Mouse (Mus musculus) Patski (cell line): ENCODE data around the gene Ppp1r12b. TPM values are rescaled to one million over a fixed set of nuclear protein-coding genes. Genes with fewer than 3 reads are reported as not detected.

Experiments
- ATAC-seq: fragments of 100-300 bp; one replicate; pipeline ENCODE4 v1.8.0; 2021
- CTCF ChIA-PET: fragments of 350-600 bp; sonication (Branson Sonifier 250); formaldehyde crosslinking; loops from one replicate; lab custom pipeline; 2022; ENCODE audit warnings: inconsistent platforms; lab: Charles Lee
- POLR2A ChIA-PET: fragments of 350-600 bp; sonication (Branson Sonifier 250); formaldehyde crosslinking; loops from one replicate; lab custom pipeline; 2022; ENCODE audit warnings: antibody characterized with exemption, inconsistent platforms; lab: Charles Lee
- DNase-seq: peaks from one replicate; pipeline ENCODE4 v3.0.0-alpha.2; 2011; ENCODE audit warnings: low read depth, low spot score
- H3K27me3 ChIP-seq: fragments of 371-371 bp; one replicate; pipeline ENCODE4 v1.5.1; 2021
- CTCF ChIP-seq: fragments of 100-300 bp; IDR thresholded peaks from one replicate; pipeline ENCODE4 v1.5.1; 2021
- in situ Hi-C: fragments of 300-500 bp; cut with MboI; formaldehyde crosslinking; loops from 3 replicates; pipeline ENCODE4 v1.11.1; 2018; ENCODE audit warnings: low pct_unique_long_range_greater_than_20kb, mixed read lengths
- polyA plus RNA-seq: library from polyadenylated mRNA; unstranded; gene quantifications from one replicate; pipeline ENCODE4 v1.2.3, GENCODE M21; 2021

Ppp1r12b gene
- polyA plus RNA-seq, 1 experiment from 2014 or later: 4.2 TPM

GRCm38 (mm10) chr1:134783958-134784357 lies 171.8 kb downstream of the Ppp1r12b start:
- CTCF ChIA-PET: interaction anchor here (1.8 kb wide), 1 partner anchor 18 kb away, joined by 3 read pairs; no protein-coding TSS in a partner anchor
- no peak for DNase-seq

GRCm38 (mm10) chr1:134782797-134783196 lies 172.9 kb downstream of the Ppp1r12b start:
- no peak for TF ChIP-seq CTCF
- POLR2A ChIA-PET: no interaction called here
- in situ Hi-C loops: no loop called here
- CTCF ChIA-PET: no interaction called here
- H3K27me3 ChIP-seq: no peaks in the 10 kb centered on the region
- ATAC-seq: no peak
- no peak for DNase-seq

More at GRCm38 (mm10) chr1:134783958-134784357, 171.8 kb downstream of the Ppp1r12b start:
- in situ Hi-C loops: no loop called here
- ATAC-seq: no peak
- POLR2A ChIA-PET: interaction anchor here (0.8 kb wide), 1 partner anchor 11 kb away, joined by 3 read pairs; no protein-coding TSS in a partner anchor
- TF ChIP-seq CTCF: no peak
- no peaks in the 10 kb centered on the region for H3K27me3 ChIP-seq

DNA sequence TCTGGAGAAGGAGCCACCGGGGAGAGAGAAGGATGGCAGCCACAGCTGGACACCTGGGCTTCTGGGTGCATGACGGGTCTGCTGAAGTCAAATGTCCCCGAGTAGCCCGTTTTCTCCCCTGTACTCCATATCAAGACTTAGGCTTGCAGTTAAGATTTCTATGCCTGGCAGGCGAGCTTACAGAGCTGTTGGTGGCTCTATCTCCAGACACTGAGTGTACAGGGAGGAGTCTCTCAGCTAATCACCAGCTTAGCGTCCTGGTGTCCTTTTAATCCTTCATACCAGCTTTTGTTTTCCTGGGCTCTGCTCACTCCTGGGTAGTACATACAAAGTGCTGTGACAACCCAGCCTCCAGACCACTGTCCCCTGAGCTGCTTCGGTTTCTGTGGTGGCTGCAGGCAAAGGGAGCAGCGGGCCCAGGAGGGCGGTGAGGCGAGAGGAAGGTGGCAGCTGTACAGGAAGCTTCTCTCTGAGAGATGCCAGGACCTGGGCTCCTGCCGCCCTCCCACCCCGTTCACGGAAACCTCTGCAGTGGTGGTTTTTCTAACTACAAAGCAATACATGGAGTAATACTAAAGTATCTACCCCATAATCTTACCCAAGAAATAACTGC lies 177.7 kb downstream of the Ppp1r12b start:
- DNase-seq (no peak), ATAC-seq (no peak)
- in situ Hi-C loops: no loop called here
- H3K27me3 ChIP-seq: no peaks in the 10 kb centered on the region
- POLR2A ChIA-PET: interaction anchor here (0.7 kb wide), 1 partner anchor 13 kb away, joined by 3 read pairs; no protein-coding TSS in a partner anchor
- CTCF ChIA-PET: interaction anchor here (1.2 to 1.6 kb wide), 2 partner anchors 15 to 24 kb away, joined by 3 to 5 read pairs; no protein-coding TSS in a partner anchor
- TF ChIP-seq CTCF: no peak

GRCm38 (mm10) chr1:134777201-134777885 lies 178.4 kb downstream of the Ppp1r12b start:
- in situ Hi-C loops: no loop called here
- ATAC-seq: no peak
- CTCF ChIA-PET: interaction anchor here (1.2 kb wide), 1 partner anchor 24 kb away, joined by 3 read pairs; no protein-coding TSS in a partner anchor
- no peak for TF ChIP-seq CTCF
- H3K27me3 ChIP-seq: no peaks in the 10 kb centered on the region
- POLR2A ChIA-PET: interaction anchor here (0.7 kb wide), 1 partner anchor 14 kb away, joined by 3 read pairs; no protein-coding TSS in a partner anchor
- no peak for DNase-seq

- ATAC-seq (no peak), DNase-seq (no peak)
- no peak for TF ChIP-seq CTCF
- H3K27me3 ChIP-seq: no peaks in the 10 kb centered on the region
- ChIA-PET POLR2A (no interaction called here), CTCF (interaction anchor here (0.9 to 1.1 kb wide), 4 partner anchors 10 to 30 kb away, joined by 3 read pairs; no protein-coding TSS in a partner anchor)
- in situ Hi-C loops: no loop called here
These were observed 180.1 kb downstream of the Ppp1r12b start for GRCm38 (mm10) chr1:134775631-134776030.

DNA sequence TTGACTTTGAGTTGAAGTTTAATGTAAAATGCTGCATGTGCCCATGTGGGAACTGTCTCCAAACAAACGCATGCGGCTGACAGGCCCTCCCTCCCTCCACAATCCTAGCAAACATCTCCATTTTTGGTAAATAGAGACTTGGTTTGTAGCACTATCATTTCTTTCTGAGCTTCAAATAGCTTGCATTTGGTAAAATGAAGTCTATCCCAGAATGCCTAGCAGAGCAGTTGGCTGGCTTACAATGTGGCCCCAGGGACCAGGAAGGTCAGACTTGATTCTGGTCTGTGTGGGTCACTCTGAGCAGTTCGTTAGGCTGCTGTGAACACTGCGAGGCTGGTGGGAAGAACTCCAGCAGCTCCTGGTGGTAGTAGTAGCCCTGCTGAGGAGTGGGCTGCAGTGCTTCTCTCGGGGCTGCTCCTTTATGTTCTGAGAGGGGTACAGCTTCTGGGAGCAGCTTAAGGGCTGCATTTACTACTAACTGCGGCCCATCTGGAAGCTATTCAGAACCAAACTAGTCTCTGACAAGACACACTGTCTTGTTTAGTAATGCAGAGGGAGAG lies 180.9 kb downstream of the Ppp1r12b start:
- ChIA-PET POLR2A (interaction anchor here (0.9 to 1.2 kb wide), 2 partner anchors 16 to 32 kb away, joined by 3 to 4 read pairs; no protein-coding TSS in a partner anchor), CTCF (interaction anchor here (0.9 to 1.9 kb wide), 4 partner anchors 9 to 29 kb away, joined by 3 read pairs; no protein-coding TSS in a partner anchor)
- in situ Hi-C loops: no loop called here
- DNase-seq: no peak
- TF ChIP-seq CTCF: no peak
- ATAC-seq: no peak
- no peaks in the 10 kb centered on the region for H3K27me3 ChIP-seq

DNA sequence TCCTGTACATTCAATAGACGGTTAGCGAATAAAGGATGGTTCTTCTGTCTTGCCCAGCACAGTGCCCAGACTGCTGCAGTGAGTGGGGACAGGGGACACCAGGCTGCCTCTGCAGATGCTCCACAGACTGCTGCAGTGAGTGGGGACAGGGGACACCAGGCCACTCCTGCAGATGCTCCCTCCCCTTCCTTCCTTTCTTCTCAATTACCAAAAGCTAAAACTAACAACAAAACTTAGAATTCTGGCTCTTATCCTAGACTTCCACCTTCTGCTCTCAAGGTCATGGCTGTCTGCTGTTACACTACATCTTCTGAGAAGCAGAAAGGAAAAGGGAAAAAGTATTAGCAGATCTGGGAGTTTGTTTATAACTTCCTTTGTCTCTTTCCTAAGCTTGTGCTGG lies 181.5 kb downstream of the Ppp1r12b start:
- TF ChIP-seq CTCF: no peak

GRCm38 (mm10) chr1:134773256-134773655 lies 182.5 kb downstream of the Ppp1r12b start:
- ChIA-PET POLR2A (interaction anchor here (0.6 to 1.2 kb wide), 2 partner anchors 11 to 186 kb away, joined by 3 read pairs; no protein-coding TSS in a partner anchor), CTCF (interaction anchor here (1.2 to 2.5 kb wide), 3 partner anchors 12 to 27 kb away, joined by 3 to 5 read pairs (median 3); no protein-coding TSS in a partner anchor)
- DNase-seq: no peak
- in situ Hi-C loops: no loop called here
- no peak for ATAC-seq
- TF ChIP-seq CTCF: no peak
- no peaks in the 10 kb centered on the region for H3K27me3 ChIP-seq

More for the DNA sequence above, 181.5 kb downstream of the Ppp1r12b start:
- no peaks in the 10 kb centered on the region for H3K27me3 ChIP-seq
- in situ Hi-C loops: no loop called here
- CTCF ChIA-PET: interaction anchor here (1.1 to 1.9 kb wide), 2 partner anchors 27 to 28 kb away, joined by 3 read pairs; no protein-coding TSS in a partner anchor
- ATAC-seq (no peak), DNase-seq (no peak)
- POLR2A ChIA-PET: interaction anchor here (0.9 to 1.2 kb wide), 2 partner anchors 15 to 33 kb away, joined by 3 to 4 read pairs; no protein-coding TSS in a partner anchor

DNA sequence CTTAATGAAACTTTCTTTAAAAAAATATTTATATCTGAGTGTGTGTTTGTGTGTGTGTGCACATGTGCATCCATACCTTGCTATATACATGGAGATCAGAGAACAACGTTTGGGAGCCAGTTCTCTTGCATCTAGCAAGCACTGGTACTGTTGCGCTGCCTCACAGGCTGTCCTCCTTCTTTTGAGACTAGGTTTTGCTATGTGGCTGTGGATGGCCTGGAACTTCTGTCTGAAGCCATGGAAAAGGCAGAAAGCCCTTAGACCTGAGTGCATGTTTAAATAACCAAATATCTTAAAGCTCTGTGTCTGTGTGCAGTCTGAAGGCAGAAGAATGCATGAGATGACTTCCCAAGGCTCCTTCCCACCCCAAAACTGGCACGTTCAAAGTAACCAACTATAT lies 182.9 kb downstream of the Ppp1r12b start:
- no peak for TF ChIP-seq CTCF
- in situ Hi-C loops: no loop called here
- POLR2A ChIA-PET: interaction anchor here (0.6 to 1.2 kb wide), 2 partner anchors 11 to 187 kb away, joined by 3 read pairs; no protein-coding TSS in a partner anchor
- DNase-seq (no peak), ATAC-seq (no peak)
- H3K27me3 ChIP-seq: no peaks in the 10 kb centered on the region
- CTCF ChIA-PET: interaction anchor here (0.8 to 2.5 kb wide), 3 partner anchors 12 to 27 kb away, joined by 3 to 5 read pairs (median 3); no protein-coding TSS in a partner anchor

DNA sequence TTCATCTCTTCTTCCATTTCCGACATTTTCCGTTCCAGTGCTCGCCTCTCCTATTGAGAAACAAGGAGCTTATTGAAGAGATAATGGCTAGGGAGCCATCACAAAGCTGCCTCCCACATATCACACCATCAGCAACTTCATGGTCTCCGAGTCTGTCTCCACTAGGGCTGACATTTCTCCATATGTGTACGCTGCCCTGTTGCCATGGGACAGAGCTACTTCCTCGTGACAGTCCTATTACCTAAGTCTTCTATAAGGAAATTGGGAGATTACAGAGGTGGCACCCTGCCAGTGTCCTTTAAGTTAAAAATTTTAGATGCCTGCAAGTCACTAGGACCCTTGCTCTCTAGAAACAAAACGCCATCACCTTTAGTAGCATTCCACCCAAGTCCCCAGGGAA lies 183.7 kb downstream of the Ppp1r12b start:
- no peak for ATAC-seq
- no peak for TF ChIP-seq CTCF
- no peak for DNase-seq
- H3K27me3 ChIP-seq: no peaks in the 10 kb centered on the region
- ChIA-PET POLR2A (no interaction called here), CTCF (interaction anchor here (0.7 to 2.5 kb wide), 3 partner anchors 11 to 53 kb away, joined by 3 to 5 read pairs (median 3); no protein-coding TSS in a partner anchor)
- in situ Hi-C loops: no loop called here
